Mouse (Mus musculus) embryonic fibroblast, embryonic 13.5 days (primary cell): ENCODE measurements around the gene Ddx50.

Source experiments
- CTCF ChIP-seq: IDR thresholded peaks from 2 replicates; pipeline ENCODE4 v1.5.1; 2011; ENCODE audit warnings: mild to moderate bottlenecking, control low read depth, low read length, moderate library complexity, borderline replicate concordance; ENCODE audit not compliant: insufficient read depth
- POLR2A ChIP-seq: IDR thresholded peaks from 2 replicates; pipeline ENCODE4 v1.6.1; 2011; ENCODE audit warnings: low read depth, mild to moderate bottlenecking, control low read depth, low read length, moderate library complexity

DNA sequence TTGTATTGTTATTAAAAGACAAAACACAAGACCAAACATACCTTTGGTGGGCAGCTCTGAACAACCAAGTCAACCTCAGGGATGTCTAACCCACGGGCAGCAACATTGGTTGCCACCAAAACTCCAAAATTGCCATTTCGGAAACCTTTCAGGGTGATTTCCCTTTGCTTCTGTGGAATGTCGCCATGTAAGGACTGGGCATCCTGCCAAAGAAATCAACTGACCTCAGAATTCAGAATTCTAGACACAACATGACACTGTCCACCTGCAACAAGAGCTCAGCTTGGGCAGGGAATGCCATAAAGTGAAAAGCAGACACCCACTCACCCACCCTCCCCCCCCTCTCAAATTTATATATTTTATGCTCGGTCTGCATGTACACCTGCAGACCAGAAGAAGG is 62.4 kb downstream of the Ddx50 start:
- TF ChIP-seq POLR2A (no peak), CTCF (no peak)
